Mouse (Mus musculus): ENCODE results near the gene Ostm1. TPM values are rescaled to one million over a fixed set of nuclear protein-coding genes. Genes with fewer than 3 reads are reported as not detected.

Ostm1 gene
- polyA plus RNA-seq, 1 experiment from 2014 or later = 20.2 TPM

DNA sequence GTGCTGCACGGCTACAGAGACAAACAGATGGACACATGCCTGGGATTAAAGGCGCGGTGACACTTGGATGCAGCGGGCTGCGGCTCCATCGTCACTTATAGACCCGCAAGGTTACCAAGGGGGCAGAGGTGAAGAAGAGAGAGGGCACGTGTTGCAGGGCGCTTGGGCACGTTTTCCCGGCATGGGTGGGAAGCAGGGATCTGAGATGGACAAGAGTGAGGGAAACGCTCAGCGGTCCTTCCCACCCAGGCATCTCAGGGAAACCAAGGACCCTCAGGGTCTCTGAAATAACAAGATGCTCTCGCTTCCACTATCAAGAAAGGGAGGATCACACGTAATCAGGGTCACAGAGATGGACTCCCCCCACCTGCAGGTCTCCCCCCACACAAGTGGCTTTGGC, 10.7 kb upstream of the Ostm1 start:
- ATAC-seq (ENCODE audit: low FRiP score) = no peak
- WGBS = under 1% methylated on average over 15 of the region's 15 CpGs
- H3K4me1 ChIP-seq (replicated peaks; ENCODE audit: control insufficient read depth, insufficient read depth, low read length) = no peaks in the 10 kb centered on the region
- no peak overlapping the region for H3K4me3 ChIP-seq (ENCODE audit: low read depth, low read length)
- H3K27ac ChIP-seq (ENCODE audit: low read depth, low read length) = no peak overlapping the region
- no peaks in the 10 kb centered on the region for H3K36me3 ChIP-seq (ENCODE audit: control insufficient read depth, insufficient read depth, low read length)
- H3K9ac ChIP-seq (ENCODE audit: low read depth, low read length) = no peak overlapping the region
- no peak overlapping the region for H3K4me2 ChIP-seq (replicated peaks; ENCODE audit: low read depth, low read length)
- no peaks in the 10 kb centered on the region for H3K9me3 ChIP-seq (ENCODE audit: control insufficient read depth, low read length)
- peaks cover 90% of the 10 kb centered on the region for H3K27me3 ChIP-seq (ENCODE audit: control insufficient read depth, insufficient read depth, low read length)
- DNase-seq (ENCODE audit: low spot score) = peak; percentile 38

- no peak overlapping the region for H3K4me2 ChIP-seq (replicated peaks; ENCODE audit: low read depth, low read length)
- ATAC-seq (ENCODE audit: low FRiP score) (no peak), DNase-seq (ENCODE audit: low spot score) (peak; percentile 58)
- H3K4me1 ChIP-seq (replicated peaks; ENCODE audit: control insufficient read depth, insufficient read depth, low read length) = peaks cover 3% of the 10 kb centered on the region
- no peak overlapping the region for H3K9ac ChIP-seq (ENCODE audit: low read depth, low read length)
- H3K9me3 ChIP-seq (ENCODE audit: control insufficient read depth, low read length) = no peaks in the 10 kb centered on the region
- H3K27me3 ChIP-seq (ENCODE audit: control insufficient read depth, insufficient read depth, low read length) = peaks cover 94% of the 10 kb centered on the region
- 4% methylated on average over 10 of the region's 10 CpGs for WGBS
- H3K36me3 ChIP-seq (ENCODE audit: control insufficient read depth, insufficient read depth, low read length) = no peaks in the 10 kb centered on the region
- H3K27ac ChIP-seq (ENCODE audit: low read depth, low read length) = no peak overlapping the region
- H3K4me3 ChIP-seq (ENCODE audit: low read depth, low read length) = no peak overlapping the region
Observed at GRCm38 (mm10) chr10:42574639-42575038, 9.0 kb upstream of the Ostm1 start.

GRCm38 (mm10) chr10:42577525-42578280, 5.9 kb upstream of the Ostm1 start:
- DNase-seq (ENCODE audit: low spot score) (peak; percentile 47), ATAC-seq (ENCODE audit: low FRiP score) (no peak)
- Histone ChIP-seq H3K27ac (ENCODE audit: low read depth, low read length) (no peak overlapping the region), H3K4me2 (replicated peaks; ENCODE audit: low read depth, low read length) (no peak overlapping the region), H3K4me3 (ENCODE audit: low read depth, low read length) (no peak overlapping the region; the same call in 1 of the 2 replicates), H3K4me1 (replicated peaks; ENCODE audit: control insufficient read depth, insufficient read depth, low read length) (peaks cover 10% of the 10 kb centered on the region), H3K9ac (ENCODE audit: low read depth, low read length) (no peak overlapping the region), H3K27me3 (ENCODE audit: control insufficient read depth, insufficient read depth, low read length) (peaks cover 94% of the 10 kb centered on the region), H3K36me3 (ENCODE audit: control insufficient read depth, insufficient read depth, low read length) (no peaks in the 10 kb centered on the region), H3K9me3 (ENCODE audit: control insufficient read depth, low read length) (no peaks in the 10 kb centered on the region)
- WGBS = 1% methylated on average over 15 of the region's 15 CpGs

GRCm38 (mm10) chr10:42578281-42578675, 5.3 kb upstream of the Ostm1 start:
- Histone ChIP-seq H3K4me1 (replicated peaks; ENCODE audit: control insufficient read depth, insufficient read depth, low read length) (peaks cover 13% of the 10 kb centered on the region), H3K9ac (ENCODE audit: low read depth, low read length) (no peak overlapping the region)

GRCm38 (mm10) chr10:42578698-42579474, 4.7 kb upstream of the Ostm1 start:
- ATAC-seq (ENCODE audit: low FRiP score) = no peak
- no peak overlapping the region for H3K9ac ChIP-seq (ENCODE audit: low read depth, low read length)
- H3K9me3 ChIP-seq (ENCODE audit: control insufficient read depth, low read length) = no peaks in the 10 kb centered on the region
- DNase-seq (ENCODE audit: low spot score) = peak; percentile 50
- peaks cover 17% of the 10 kb centered on the region for H3K4me1 ChIP-seq (replicated peaks; ENCODE audit: control insufficient read depth, insufficient read depth, low read length)
- H3K4me2 ChIP-seq (replicated peaks; ENCODE audit: low read depth, low read length) = no peak overlapping the region; the same call in 1 of the 2 replicates
- no peak overlapping the region for H3K27ac ChIP-seq (ENCODE audit: low read depth, low read length)
- no peak overlapping the region for H3K4me3 ChIP-seq (ENCODE audit: low read depth, low read length)
- 2% methylated on average over 22 of the region's 22 CpGs for WGBS
- no peaks in the 10 kb centered on the region for H3K36me3 ChIP-seq (ENCODE audit: control insufficient read depth, insufficient read depth, low read length)
- peaks cover 94% of the 10 kb centered on the region for H3K27me3 ChIP-seq (ENCODE audit: control insufficient read depth, insufficient read depth, low read length)

More at GRCm38 (mm10) chr10:42578281-42578675, 5.3 kb upstream of the Ostm1 start:
- no peaks in the 10 kb centered on the region for H3K36me3 ChIP-seq (ENCODE audit: control insufficient read depth, insufficient read depth, low read length)
- DNase-seq (ENCODE audit: low spot score) (peak; percentile 53), ATAC-seq (ENCODE audit: low FRiP score) (no peak)
- WGBS = under 1% methylated on average over 15 of the region's 15 CpGs
- no peak overlapping the region for H3K4me2 ChIP-seq (replicated peaks; ENCODE audit: low read depth, low read length)
- H3K27me3 ChIP-seq (ENCODE audit: control insufficient read depth, insufficient read depth, low read length) = peaks cover 94% of the 10 kb centered on the region
- H3K9me3 ChIP-seq (ENCODE audit: control insufficient read depth, low read length) = no peaks in the 10 kb centered on the region
- no peak overlapping the region; the same call in 1 of the 2 replicates for H3K4me3 ChIP-seq (ENCODE audit: low read depth, low read length)
- no peak overlapping the region for H3K27ac ChIP-seq (ENCODE audit: low read depth, low read length)

GRCm38 (mm10) chr10:42579475-42580130, 4.0 kb upstream of the Ostm1 start:
- Histone ChIP-seq H3K27ac (ENCODE audit: low read depth, low read length) (no peak overlapping the region), H3K9ac (ENCODE audit: low read depth, low read length) (no peak overlapping the region), H3K27me3 (ENCODE audit: control insufficient read depth, insufficient read depth, low read length) (peaks cover 94% of the 10 kb centered on the region), H3K4me2 (replicated peaks; ENCODE audit: low read depth, low read length) (no peak overlapping the region; the same call in 1 of the 2 replicates), H3K9me3 (ENCODE audit: control insufficient read depth, low read length) (no peaks in the 10 kb centered on the region), H3K36me3 (ENCODE audit: control insufficient read depth, insufficient read depth, low read length) (no peaks in the 10 kb centered on the region), H3K4me3 (ENCODE audit: low read depth, low read length) (no peak overlapping the region), H3K4me1 (replicated peaks; ENCODE audit: control insufficient read depth, insufficient read depth, low read length) (peaks cover 24% of the 10 kb centered on the region)
- peak; percentile 28; the same call in 1 of the 2 replicates for ATAC-seq (ENCODE audit: low FRiP score)
- no peak for DNase-seq (ENCODE audit: low spot score)
- WGBS = under 1% methylated on average over 40 of the region's 41 CpGs

DNA sequence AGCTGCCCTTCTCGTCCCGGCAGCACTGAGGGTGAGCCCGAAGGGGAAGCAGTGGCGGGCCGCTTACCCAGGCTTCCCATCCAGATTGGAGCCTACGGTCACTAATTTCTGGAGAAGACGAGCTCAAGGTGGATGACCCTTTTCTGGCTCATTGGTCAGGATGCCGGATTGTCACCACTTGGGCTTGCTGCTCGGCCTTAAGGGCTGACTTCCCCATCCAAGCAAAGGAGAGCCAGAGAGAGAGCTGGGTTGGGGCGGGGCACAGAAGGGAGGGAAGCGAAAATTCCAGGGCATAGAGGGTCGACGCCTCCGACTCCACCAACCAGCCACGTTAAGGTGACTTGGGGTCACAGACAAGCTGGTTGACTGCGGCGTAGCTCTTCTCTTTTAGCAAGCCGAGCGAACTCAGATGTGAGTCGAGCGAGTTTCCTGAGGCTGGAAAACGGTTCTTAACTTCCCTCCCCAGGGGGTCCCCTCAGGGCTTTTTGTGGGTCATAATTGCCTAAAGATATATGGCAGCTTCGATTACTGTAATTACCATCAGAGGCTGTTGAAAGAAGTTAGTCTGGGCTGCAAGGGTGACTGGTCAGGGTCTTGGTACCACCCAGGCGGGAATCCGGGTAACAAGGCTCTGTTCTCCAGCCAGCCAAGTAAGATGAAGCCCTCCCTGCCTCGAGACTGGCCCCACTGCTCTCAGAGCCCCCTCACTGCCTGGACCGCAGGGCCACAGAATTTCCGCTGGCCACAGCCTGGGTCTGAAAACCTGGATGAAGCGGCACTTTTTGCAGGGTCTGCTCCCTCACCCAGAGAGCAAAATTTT, 3.3 kb upstream of the Ostm1 start:
- DNase-seq (ENCODE audit: low spot score) = peak; percentile 61
- H3K4me1 ChIP-seq (replicated peaks; ENCODE audit: control insufficient read depth, insufficient read depth, low read length) = peaks cover 24% of the 10 kb centered on the region
- no peak overlapping the region for H3K4me3 ChIP-seq (ENCODE audit: low read depth, low read length)
- no peak overlapping the region for H3K9ac ChIP-seq (ENCODE audit: low read depth, low read length)
- H3K27me3 ChIP-seq (ENCODE audit: control insufficient read depth, insufficient read depth, low read length) = peaks cover 94% of the 10 kb centered on the region
- H3K4me2 ChIP-seq (replicated peaks; ENCODE audit: low read depth, low read length) = no peak overlapping the region
- 1% methylated on average over 29 of the region's 29 CpGs for WGBS
- 0 out of 2 replicates have a peak, but pooled peaks have one; percentile 14 for ATAC-seq (ENCODE audit: low FRiP score)
- H3K36me3 ChIP-seq (ENCODE audit: control insufficient read depth, insufficient read depth, low read length) = no peaks in the 10 kb centered on the region
- no peak overlapping the region for H3K27ac ChIP-seq (ENCODE audit: low read depth, low read length)
- no peaks in the 10 kb centered on the region for H3K9me3 ChIP-seq (ENCODE audit: control insufficient read depth, low read length)

DNA sequence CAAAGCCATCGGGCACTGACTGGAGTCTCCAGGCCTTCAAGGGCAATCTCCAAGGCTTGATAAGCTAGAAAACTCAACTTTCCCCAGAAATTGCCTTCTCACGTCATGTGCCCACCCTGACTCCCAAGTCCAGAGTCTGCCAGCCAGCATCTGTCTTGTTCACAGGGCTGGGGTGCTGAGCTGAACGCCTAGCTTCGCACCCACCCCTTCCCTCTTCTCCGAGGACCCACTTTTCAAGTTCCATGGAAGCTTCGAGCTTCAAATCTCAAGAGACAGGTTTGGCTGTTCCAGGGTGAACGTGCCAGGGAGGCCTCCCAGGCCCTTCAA, 2.7 kb upstream of the Ostm1 start:
- no peak for ATAC-seq (ENCODE audit: low FRiP score)
- peaks cover 24% of the 10 kb centered on the region for H3K4me1 ChIP-seq (replicated peaks; ENCODE audit: control insufficient read depth, insufficient read depth, low read length)
- no peaks in the 10 kb centered on the region for H3K36me3 ChIP-seq (ENCODE audit: control insufficient read depth, insufficient read depth, low read length)
- no peak overlapping the region for H3K9ac ChIP-seq (ENCODE audit: low read depth, low read length)
- H3K4me3 ChIP-seq (ENCODE audit: low read depth, low read length) = no peak overlapping the region
- DNase-seq (ENCODE audit: low spot score) = peak; percentile 52
- peaks cover 94% of the 10 kb centered on the region for H3K27me3 ChIP-seq (ENCODE audit: control insufficient read depth, insufficient read depth, low read length)
- H3K27ac ChIP-seq (ENCODE audit: low read depth, low read length) = no peak overlapping the region
- WGBS = under 1% methylated on average over 7 of the region's 7 CpGs
- H3K4me2 ChIP-seq (replicated peaks; ENCODE audit: low read depth, low read length) = no peak overlapping the region
- H3K9me3 ChIP-seq (ENCODE audit: control insufficient read depth, low read length) = no peaks in the 10 kb centered on the region

Measured in hindbrain, embryonic 11.5 days (tissue).